Mouse (Mus musculus) cortical plate, adult 2 months (tissue): ENCODE measurements around the gene Olfr1347. TPM values are rescaled to one million over a fixed set of nuclear protein-coding genes. Genes with fewer than 3 reads are reported as not detected.

Source experiments
- H3K27ac ChIP-seq: fragments of 200-500 bp; 2 replicates; pipeline ENCODE4 v1.5.1; 2012; ENCODE audit warnings: low read length, control low read depth, inconsistent platforms; ENCODE audit not compliant: insufficient read depth
- H3K4me1 ChIP-seq: fragments of 200-500 bp; 2 replicates; pipeline ENCODE4 v1.6.1; 2011; ENCODE audit warnings: low read length; ENCODE audit not compliant: control insufficient read depth, insufficient read depth
- H3K4me3 ChIP-seq: fragments of 200-500 bp; 2 replicates; pipeline ENCODE4 v1.5.1; 2011; ENCODE audit warnings: mild to moderate bottlenecking, low read length, control low read depth; ENCODE audit not compliant: insufficient read depth
- CTCF ChIP-seq: fragments of 200-500 bp; IDR thresholded peaks from 2 replicates; pipeline ENCODE4 v1.5.1; 2011; ENCODE audit warnings: mild to moderate bottlenecking, control low read depth, low read length; ENCODE audit not compliant: insufficient read depth; ENCODE audit errors: extremely low read depth
- POLR2A ChIP-seq: fragments of 200-500 bp; IDR thresholded peaks from 2 replicates; pipeline ENCODE4 v1.6.1; 2011; ENCODE audit warnings: mild to moderate bottlenecking, low read length, control low read depth; ENCODE audit not compliant: insufficient read depth; ENCODE audit errors: extremely low read depth
- polyA plus RNA-seq: library from polyadenylated mRNA; depleted of rRNA; stranded (reverse); fragments of >200 nt; gene quantifications from 2 replicates; pipeline ENCODE4 v1.2.3, GENCODE M21; 2012; rRNA removed

The Olfr1347 gene
- polyA plus RNA-seq, 1 experiment = not detected

- no peak for TF ChIP-seq POLR2A
- TF ChIP-seq CTCF = no peak
- Histone ChIP-seq H3K27ac (no peak overlapping the region), H3K4me3 (no peak overlapping the region), H3K4me1 (no peaks in the 10 kb centered on the region)
Observed at GRCm38 (mm10) chr7:6447771-6448170, 51.8 kb downstream of the Olfr1347 start.

- TF ChIP-seq CTCF (no peak), POLR2A (no peak)
- Histone ChIP-seq H3K4me1 (no peaks in the 10 kb centered on the region), H3K27ac (no peak overlapping the region), H3K4me3 (no peak overlapping the region)
Observed at GRCm38 (mm10) chr7:6441173-6441572, 58.4 kb downstream of the Olfr1347 start.

GRCm38 (mm10) chr7:6438388-6438787, 61.2 kb downstream of the Olfr1347 start, which contains the start of gene Olfr1344:
Gene Olfr1344, plus strand, starts transcription at chr7:6438688.
- Histone ChIP-seq H3K27ac (no peak within 1 kb of the TSS), H3K4me3 (no peak within 1 kb of the TSS), H3K4me1 (no peaks in the 10 kb centered on the region)
- no peak for TF ChIP-seq POLR2A

Other genes starting within 250 kb of the Olfr1347 start
- gene Epp13, start 247.0 kb downstream of the Olfr1347 start, polyA plus RNA-seq = not detected in 2 replicates
- 7.1 and 7.7 TPM in 2 replicates for gene Zfp667, start 213.2 kb downstream of the Olfr1347 start, polyA plus RNA-seq
- gene Zfp583, start 168.5 kb downstream of the Olfr1347 start, polyA plus RNA-seq = 7.6 and 8.0 TPM in 2 replicates
- gene Gm3854, start 156.0 kb downstream of the Olfr1347 start, polyA plus RNA-seq = 3.4 and 4.2 TPM in 2 replicates
- gene Zfp78, start 136.5 kb downstream of the Olfr1347 start, polyA plus RNA-seq = 2.6 and 3.1 TPM in 2 replicates
- 8.1 and 8.6 TPM in 2 replicates for gene Zfp28, start 116.5 kb downstream of the Olfr1347 start, polyA plus RNA-seq
- gene Smim17, start 101.0 kb downstream of the Olfr1347 start, polyA plus RNA-seq = 7.5 and 7.6 TPM in 2 replicates
- 0.09 and 0.33 TPM in 2 replicates for gene Gm20715, start 89.5 kb downstream of the Olfr1347 start, polyA plus RNA-seq
- gene Olfr1344, start 61.1 kb downstream of the Olfr1347 start, polyA plus RNA-seq = 1.8 and 2.4 TPM in 2 replicates
- gene Olfr1336, start 43.6 kb downstream of the Olfr1347 start, polyA plus RNA-seq = not detected in 2 replicates
- gene Olfr1346, start 32.7 kb downstream of the Olfr1347 start, polyA plus RNA-seq = not detected in 2 replicates
- gene Olfr5, start 12.8 kb downstream of the Olfr1347 start, polyA plus RNA-seq = not detected in 2 replicates
- gene Olfr1348, start 9.0 kb upstream of the Olfr1347 start, polyA plus RNA-seq = not detected in 2 replicates
- 0.04 TPM in 1 of 2 replicates, not detected in the other for gene Olfr1349, start 23.2 kb upstream of the Olfr1347 start, polyA plus RNA-seq
- not detected in 2 replicates for gene Olfr1350, start 65.1 kb upstream of the Olfr1347 start, polyA plus RNA-seq
- gene Zim1, start 196.7 kb upstream of the Olfr1347 start, polyA plus RNA-seq = 1.8 and 2.0 TPM in 2 replicates
- 109 and 119 TPM in 2 replicates for gene Peg3, start 230.7 kb upstream of the Olfr1347 start, polyA plus RNA-seq
- 10.5 and 10.7 TPM in 2 replicates for gene Usp29, start 230.8 kb upstream of the Olfr1347 start, polyA plus RNA-seq